Mouse (Mus musculus) brain, embryonic 14.5 days (tissue): ENCODE measurements around the gene Nfia.

Experiments
- CTCF ChIP-seq: fragments of 200-500 bp; IDR thresholded peaks from 2 replicates; pipeline ENCODE4 v1.5.1; 2012; ENCODE audit warnings: inconsistent platforms, mild to moderate bottlenecking, moderate library complexity, borderline replicate concordance; ENCODE audit not compliant: insufficient read depth, insufficient read length; ENCODE audit errors: extremely low read depth
- POLR2A ChIP-seq: fragments of 200-500 bp; IDR thresholded peaks from 2 replicates; pipeline ENCODE4 v1.6.1; 2012; ENCODE audit warnings: mild to moderate bottlenecking, inconsistent platforms, borderline replicate concordance; ENCODE audit not compliant: poor library complexity, insufficient read depth, insufficient read length, severe bottlenecking; ENCODE audit errors: extremely low read depth

- TF ChIP-seq POLR2A, result no peak
- no peak for TF ChIP-seq CTCF
Measured at GRCm38 (mm10) chr4:97823512-97823911, 51.0 kb downstream of the Nfia start.
